Mouse (Mus musculus) right cerebral cortex, postnatal 25 days (tissue): ENCODE results near the gene 1190002N15Rik.
A peak's percentile ranks its signal among the peaks of the same experiment; 100 is the strongest.

Experiments used
- DNase-seq: peaks from one replicate; pipeline ENCODE4 v3.0.0; 2022

The 1190002N15Rik gene

DNA sequence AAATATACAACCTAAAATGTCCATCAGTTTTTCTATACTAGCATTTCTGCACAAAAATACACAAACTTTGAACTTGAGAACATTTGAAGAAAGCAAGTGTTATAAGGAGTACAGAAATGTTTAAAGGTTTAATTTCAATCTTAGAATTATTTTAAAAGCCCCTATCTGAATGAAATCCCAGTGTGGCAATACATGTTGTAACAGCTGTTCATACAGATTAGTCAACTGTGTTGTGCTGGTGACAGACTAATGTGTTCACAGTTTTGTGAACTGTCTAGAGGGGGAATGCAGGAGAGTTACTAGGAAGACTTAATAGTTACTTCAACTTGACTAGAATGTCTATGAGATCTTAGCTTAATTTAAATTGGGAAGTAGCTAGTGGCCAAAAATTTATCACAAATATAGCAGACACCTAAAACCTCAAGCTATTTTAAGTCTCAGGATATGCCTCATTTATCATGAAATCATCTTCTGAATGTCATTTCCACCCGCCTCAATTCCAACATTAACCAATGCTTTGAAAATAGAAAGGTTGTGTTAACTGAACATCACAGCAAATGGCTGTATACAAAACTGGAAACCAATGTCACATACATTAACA is 8.6 kb downstream of the 1190002N15Rik start:
- no peak for DNase-seq

GRCm38 (mm10) chr9:94526473-94526872 is 11.4 kb downstream of the 1190002N15Rik start:
- DNase-seq, result no peak

- DNase-seq, result no peak
These were observed 25.6 kb downstream of the 1190002N15Rik start for GRCm38 (mm10) chr9:94512246-94512645.

GRCm38 (mm10) chr9:94511139-94511538 is 26.7 kb downstream of the 1190002N15Rik start:
- no peak for DNase-seq

DNA sequence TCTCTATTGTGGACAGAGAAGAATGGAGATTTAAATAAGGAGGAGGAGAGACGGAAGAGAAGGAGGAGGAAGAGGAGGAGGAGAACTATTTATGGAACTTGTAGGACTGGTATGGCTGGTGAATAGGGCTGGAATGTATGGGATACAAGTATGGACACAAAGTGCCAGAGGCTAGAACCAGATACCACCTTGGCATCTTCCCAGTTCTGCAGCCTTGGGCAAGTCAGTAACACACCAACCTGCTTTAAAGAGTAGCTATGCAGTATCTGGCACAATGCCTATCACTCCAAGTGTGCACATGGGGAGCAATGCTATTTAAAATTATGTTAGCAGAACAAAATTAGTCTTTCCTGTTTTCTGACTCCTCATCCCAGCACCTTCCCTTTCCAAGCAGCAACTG is 30.9 kb downstream of the 1190002N15Rik start:
- DNase-seq, result no peak

GRCm38 (mm10) chr9:94491467-94491866 is 46.4 kb downstream of the 1190002N15Rik start:
- no peak for DNase-seq

GRCm38 (mm10) chr9:94487976-94488375 is 49.9 kb downstream of the 1190002N15Rik start:
- no peak for DNase-seq

- DNase-seq, result no peak
These were observed 54.5 kb downstream of the 1190002N15Rik start for GRCm38 (mm10) chr9:94483291-94483879.

- DNase-seq, result peak; percentile 22
These were observed 55.5 kb downstream of the 1190002N15Rik start for GRCm38 (mm10) chr9:94482215-94482975.

- DNase-seq, result no peak
These were observed 56.8 kb downstream of the 1190002N15Rik start for GRCm38 (mm10) chr9:94481057-94481456.

- DNase-seq, result no peak
These were observed 58.5 kb downstream of the 1190002N15Rik start for GRCm38 (mm10) chr9:94479382-94479781.

DNA sequence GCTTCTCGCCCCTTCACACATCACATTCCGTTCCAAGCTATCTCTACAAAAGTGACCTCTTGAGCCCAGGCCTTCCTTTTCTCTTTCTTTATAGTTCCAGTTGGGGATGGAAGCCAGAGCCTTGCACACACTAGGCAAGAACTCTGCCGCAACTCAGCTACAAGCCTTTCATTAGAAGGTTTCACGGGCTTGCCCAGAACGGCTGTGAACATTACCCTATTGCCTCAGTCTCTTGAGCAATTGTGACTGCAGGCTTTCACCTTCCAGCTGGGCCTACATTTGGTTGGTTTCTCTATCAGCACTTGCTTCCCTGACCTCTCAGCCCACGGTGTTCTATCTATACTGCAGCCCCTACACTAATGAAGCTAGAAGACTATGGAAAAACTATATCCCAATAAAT is 58.9 kb downstream of the 1190002N15Rik start:
- no peak for DNase-seq

DNA sequence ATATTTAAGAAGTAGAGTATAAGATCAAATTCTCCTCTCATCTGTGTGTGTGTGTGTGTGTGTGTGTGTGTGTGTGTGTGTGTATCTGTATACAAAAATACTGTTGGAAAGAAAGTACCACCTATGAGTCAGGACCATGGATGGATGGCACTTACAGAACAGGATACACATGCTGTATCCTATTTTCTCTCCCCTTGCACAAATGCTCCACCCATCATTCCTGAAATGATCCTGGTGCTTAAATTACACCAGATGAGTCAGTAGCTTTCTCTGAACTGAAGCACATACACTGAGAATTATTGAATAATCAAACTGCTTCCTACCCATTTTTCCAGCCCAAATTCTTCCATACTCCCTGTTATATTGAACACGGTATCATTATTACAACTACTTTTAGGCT is 61.9 kb downstream of the 1190002N15Rik start:
- no peak for DNase-seq

- no peak for DNase-seq
These were observed 64.0 kb downstream of the 1190002N15Rik start for GRCm38 (mm10) chr9:94473898-94474297.

DNA sequence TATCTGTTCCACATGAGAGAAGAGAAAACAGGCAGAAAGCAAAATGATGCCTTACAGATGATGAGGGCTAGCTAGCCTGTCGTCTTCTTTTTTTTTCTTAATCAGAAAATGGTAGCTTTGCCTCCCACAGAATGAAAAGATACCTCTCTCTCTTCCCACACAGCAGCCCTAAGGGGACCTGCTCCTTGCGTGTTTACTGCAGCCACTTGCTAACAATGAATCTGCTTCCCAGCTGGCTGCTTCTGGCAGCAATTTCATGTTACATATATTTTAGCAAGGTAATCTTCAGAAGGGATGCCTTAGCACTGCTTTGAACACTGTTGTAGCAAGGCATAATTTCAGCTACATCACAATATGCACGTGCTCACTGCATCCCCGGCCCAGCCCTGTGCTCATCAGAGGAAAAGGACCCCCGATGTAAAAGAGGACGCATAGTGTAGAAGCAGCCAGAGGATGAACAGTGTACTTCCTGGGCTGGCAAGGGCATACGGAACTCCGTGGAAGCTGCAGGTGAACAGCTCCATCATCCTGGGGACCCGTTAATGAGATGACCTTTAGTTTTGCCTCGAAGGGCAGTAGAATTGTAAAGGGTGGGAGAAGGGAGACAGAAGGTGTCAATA is 64.8 kb downstream of the 1190002N15Rik start:
- DNase-seq, result peak; percentile 14

GRCm38 (mm10) chr9:94471485-94471884 is 66.4 kb downstream of the 1190002N15Rik start:
- no peak for DNase-seq
